Mouse (Mus musculus) heart, postnatal 25 days (tissue): ENCODE results near the gene Arhgap23. TPM values are rescaled to one million over a fixed set of nuclear protein-coding genes. Genes with fewer than 3 reads are reported as not detected.

Source experiments
- DNase-seq: peaks from one replicate; pipeline ENCODE4 v3.0.0; 2022; ENCODE audit warnings: low spot score
- intact Hi-C: fragments of 180-260 bp; cut with DNase I; formaldehyde crosslinking; loops from one replicate; pipeline ENCODE4 v1.15.1; 2025
- total RNA-seq, 2 experiments: library from RNA; stranded (reverse); gene quantifications; 2 replicates each; pipeline ENCODE4 v1.2.3; 2021

The Arhgap23 gene
- total RNA-seq, 2 experiments from 2014 or later: 14.8 to 19.4 TPM

- intact Hi-C loops: no loop called here
These were observed 11.1 kb upstream of the Arhgap23 start for GRCm38 (mm10) chr11:97404184-97404760.

DNA sequence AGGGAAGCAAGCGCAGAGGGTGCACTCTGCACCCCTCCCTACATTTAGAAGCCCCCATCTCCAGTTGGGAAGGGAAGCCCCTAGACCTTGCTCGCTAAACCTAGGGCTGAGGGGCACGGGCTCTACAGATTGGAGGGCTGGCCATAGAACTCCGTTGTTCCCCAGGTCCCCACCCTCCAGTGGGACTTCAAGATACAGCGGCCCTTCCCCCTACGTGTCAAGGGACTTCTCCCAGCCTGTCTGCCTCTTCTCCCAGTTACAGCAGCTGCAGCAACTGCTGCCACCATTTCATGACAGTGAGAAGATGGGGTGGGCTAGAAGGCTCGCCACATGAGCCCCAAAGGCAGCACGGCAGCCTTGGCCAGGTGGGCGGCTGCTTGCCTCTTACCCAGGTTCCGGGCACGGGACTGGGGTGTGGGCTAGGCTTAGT lies 10.6 kb upstream of the Arhgap23 start:
- intact Hi-C loops: loop anchor here (5.0 kb wide), 1 partner anchor 218 kb away; no protein-coding TSS in a partner anchor
- no peak for DNase-seq

More at GRCm38 (mm10) chr11:97404184-97404760, 11.1 kb upstream of the Arhgap23 start:
- DNase-seq: no peak

DNA sequence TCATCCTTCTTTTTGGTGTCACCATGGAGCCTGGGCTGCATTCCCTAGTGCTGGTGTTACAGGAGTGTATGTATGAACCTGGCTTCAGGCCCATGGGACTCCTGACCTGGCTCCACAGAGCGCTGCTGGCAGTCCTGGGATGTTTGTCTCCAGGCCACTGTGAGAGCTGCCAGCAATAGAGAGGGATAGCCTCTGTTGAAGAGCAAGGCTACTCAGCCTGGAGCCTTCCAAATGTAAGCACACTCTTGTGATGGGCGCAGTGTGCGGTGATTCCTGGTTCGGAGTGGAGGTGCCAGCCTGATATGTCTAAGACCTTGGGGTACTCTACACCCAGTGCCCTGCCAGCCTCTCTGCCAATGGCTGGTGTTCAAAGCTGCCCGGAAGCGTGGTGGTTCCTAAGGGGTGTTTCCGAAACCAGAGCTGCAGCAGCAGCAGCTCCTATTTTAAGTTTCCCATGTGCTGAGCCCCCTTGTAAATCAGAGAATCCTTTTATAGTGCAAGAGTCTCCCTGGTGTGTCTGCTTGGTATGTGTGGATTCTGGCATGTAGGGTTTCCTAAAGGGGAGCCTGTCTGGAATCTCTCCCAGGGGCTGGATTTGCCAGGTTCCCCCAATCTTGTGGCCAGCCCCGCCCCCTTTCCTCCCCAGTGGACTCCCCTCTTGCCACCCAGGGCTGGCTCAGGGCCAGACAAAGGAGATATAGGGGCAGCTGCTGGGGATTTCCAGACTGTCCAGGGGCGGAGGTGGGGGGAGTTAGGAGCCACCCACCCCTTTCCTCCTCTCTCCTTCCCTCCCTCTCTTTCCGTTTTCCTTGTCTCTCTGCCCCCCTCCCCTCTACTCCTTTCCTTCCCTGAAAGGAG lies 9.0 kb upstream of the Arhgap23 start:
- intact Hi-C loops: loop anchor here (5.0 kb wide), 1 partner anchor 216 kb away; no protein-coding TSS in a partner anchor

GRCm38 (mm10) chr11:97407456-97407855 lies 7.9 kb upstream of the Arhgap23 start:
- no peak for DNase-seq
- intact Hi-C loops: loop anchor here (5.0 kb wide), 1 partner anchor 215 kb away; no protein-coding TSS in a partner anchor

More for the DNA sequence above, 9.0 kb upstream of the Arhgap23 start:
- DNase-seq: no peak

DNA sequence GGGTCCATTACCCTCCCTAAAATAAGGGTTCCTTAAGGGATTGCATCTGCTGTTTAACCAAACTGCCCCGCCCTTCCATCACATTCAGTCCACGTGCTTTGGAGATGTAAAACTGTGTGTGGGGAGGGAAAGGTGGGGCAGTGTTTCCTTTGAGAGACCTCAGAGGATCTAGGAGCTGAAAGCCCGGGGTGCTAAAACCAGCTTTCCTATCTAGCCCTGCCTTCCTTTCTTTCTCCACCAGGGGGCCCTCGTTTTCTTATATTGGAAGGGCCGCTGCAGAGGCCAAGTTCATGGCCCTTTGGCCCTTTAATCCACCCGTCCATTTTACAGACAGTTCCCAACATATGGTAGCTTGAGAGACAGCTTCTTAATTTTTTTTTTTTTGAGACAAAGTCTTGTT lies 7.2 kb upstream of the Arhgap23 start:
- peak; percentile 51 for DNase-seq
- intact Hi-C loops: loop anchor here (1.0 to 5.0 kb wide), 3 partner anchors 21 to 214 kb away; no protein-coding TSS in a partner anchor

DNA sequence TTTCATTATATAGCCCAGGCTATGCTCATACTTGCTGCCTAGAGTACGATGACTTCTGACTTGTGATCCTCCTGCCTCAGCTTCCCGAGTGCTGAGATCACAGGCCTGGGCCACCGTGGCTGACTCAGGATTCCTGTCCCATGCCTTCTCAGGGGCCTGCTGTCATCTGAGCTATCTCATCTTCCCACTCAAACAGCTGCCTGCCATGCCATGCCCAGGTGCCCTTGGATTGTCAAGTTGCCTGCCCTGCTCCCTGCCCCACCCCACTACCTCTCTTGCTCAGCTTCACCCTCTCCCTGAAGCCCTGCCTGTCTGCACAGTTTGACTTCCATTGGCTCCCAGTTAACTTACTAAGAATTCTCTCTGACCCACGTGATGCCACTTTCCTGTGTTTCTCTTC lies 4.4 kb upstream of the Arhgap23 start:
- intact Hi-C loops: no loop called here
- DNase-seq: no peak

GRCm38 (mm10) chr11:97412117-97412516 lies 3.2 kb upstream of the Arhgap23 start:
- DNase-seq: peak; percentile 60
- intact Hi-C loops: no loop called here

- no peak for DNase-seq
- intact Hi-C loops: no loop called here
These were observed 2.5 kb upstream of the Arhgap23 start for GRCm38 (mm10) chr11:97412808-97413347.

DNA sequence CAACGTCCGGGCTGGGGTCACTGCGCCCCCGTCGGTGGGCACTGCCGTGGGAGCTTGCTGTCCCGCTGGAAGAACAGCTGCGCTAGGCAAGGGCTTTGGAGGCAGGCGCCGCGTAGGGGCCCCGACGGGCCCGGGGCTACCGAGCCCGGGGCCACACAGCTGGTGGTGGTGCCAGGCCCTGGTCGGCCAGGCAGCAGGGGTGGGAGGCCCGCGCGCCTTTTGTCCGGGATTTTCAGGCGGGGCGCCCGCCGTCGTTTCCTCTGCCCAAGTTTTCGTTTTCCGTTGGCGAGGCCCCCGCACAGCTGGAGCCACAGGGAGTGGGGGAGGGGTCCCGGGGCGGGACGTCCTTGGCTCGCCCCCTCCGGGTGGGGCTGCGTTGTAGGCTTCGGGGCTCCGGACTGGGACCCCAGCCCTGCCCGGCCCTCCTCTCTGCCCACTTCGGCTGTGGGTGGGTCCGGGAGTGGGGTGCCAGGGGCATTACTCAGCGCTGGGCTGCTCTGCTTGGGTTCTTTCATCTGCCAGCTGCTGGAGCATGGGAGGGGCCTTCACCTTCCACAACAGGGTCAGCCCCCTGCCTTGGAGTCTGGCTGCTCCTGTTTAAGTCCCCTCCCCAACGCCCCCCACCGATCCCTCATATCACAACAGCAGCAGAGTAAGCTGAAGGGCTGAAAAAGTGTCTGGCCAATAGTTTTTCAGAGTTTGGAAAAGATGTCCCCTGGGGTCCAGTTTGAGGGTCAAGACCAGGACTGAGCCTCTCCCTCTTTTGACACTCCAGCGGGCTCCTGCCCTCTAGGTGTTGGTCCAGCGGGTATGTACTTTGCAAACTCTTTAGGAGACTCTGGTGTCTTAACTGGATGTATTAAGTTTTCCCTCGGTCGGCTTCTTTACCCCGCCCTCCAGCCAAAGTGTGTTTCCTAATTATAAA lies 641 bp downstream of the Arhgap23 start:
- peak; percentile 54 for DNase-seq
- intact Hi-C loops: no loop called here

- intact Hi-C loops: no loop called here
These were observed 1.3 kb downstream of the Arhgap23 start for GRCm38 (mm10) chr11:97416637-97417035.

GRCm38 (mm10) chr11:97418834-97419539 lies 3.7 kb downstream of the Arhgap23 start:
- no peak for DNase-seq
- intact Hi-C loops: no loop called here

More at GRCm38 (mm10) chr11:97416637-97417035, 1.3 kb downstream of the Arhgap23 start:
- DNase-seq: no peak

DNA sequence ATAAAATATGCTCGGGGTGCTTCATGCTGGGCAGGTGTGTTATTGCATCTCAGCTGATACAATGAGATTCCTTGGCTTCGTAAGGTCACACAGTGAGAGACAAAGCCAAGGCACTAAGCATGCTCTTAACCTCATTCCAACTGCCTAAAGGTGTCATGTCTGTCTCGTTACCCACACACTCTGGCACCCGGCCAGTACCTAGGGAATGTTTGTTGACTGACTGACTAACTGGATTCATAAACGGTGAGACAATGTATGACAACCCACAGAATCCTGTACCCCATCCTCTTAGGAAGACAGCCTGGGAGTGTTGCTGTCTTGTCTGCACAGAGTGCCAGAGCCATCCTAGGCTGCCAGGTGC lies 4.2 kb downstream of the Arhgap23 start:
- no peak for DNase-seq
- intact Hi-C loops: no loop called here

GRCm38 (mm10) chr11:97422507-97422906 lies 7.2 kb downstream of the Arhgap23 start:
- no peak for DNase-seq
- intact Hi-C loops: no loop called here

GRCm38 (mm10) chr11:97424092-97424692 lies 8.9 kb downstream of the Arhgap23 start:
- intact Hi-C loops: no loop called here
- DNase-seq: no peak

- intact Hi-C loops: no loop called here
These were observed 9.5 kb downstream of the Arhgap23 start for GRCm38 (mm10) chr11:97424802-97425201.

GRCm38 (mm10) chr11:97427794-97428725 lies 12.7 kb downstream of the Arhgap23 start:
- intact Hi-C loops: loop anchor here (2.0 kb wide), 1 partner anchor 19 kb away; no protein-coding TSS in a partner anchor
- peak; percentile 75 for DNase-seq

More at GRCm38 (mm10) chr11:97424802-97425201, 9.5 kb downstream of the Arhgap23 start:
- no peak for DNase-seq

- intact Hi-C loops: loop anchor here (2.0 kb wide), 1 partner anchor 20 kb away; no protein-coding TSS in a partner anchor
- no peak for DNase-seq
These were observed 13.4 kb downstream of the Arhgap23 start for GRCm38 (mm10) chr11:97428726-97429077.
